Mouse (Mus musculus): ENCODE data around the gene Pcif1. TPM values are rescaled to one million over a fixed set of nuclear protein-coding genes. Genes with fewer than 3 reads are reported as not detected.

The Pcif1 gene
- polyA plus RNA-seq, 1 experiment from 2014 or later = 88.4 TPM

DNA sequence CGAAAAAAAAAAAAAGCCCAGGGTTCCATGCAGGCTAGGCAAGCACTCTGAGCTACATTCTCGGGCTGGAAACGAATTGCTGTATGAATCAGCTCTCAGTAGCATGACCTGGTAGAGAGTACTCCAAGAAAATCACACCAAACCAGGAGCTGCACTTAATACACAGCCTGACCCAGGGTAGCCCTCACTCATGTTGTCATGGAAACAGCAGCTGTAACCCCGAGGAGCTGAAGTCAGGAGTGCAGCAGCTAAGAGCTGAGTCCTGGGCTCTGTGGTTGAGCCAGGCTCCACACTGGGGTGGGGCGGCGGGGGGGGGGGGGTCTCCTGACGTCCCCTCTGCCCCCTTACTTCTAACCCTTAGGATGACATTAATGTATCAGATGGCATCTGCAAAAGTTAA is 42.9 kb downstream of the Pcif1 start:
- no peak for DNase-seq (ENCODE audit: low spot score)
- H3K36me3 ChIP-seq = peaks cover 28% of the 10 kb centered on the region
- no peak overlapping the region for H3K27ac ChIP-seq
- peaks cover 27% of the 10 kb centered on the region for H3K4me1 ChIP-seq (replicated peaks)
- no peaks in the 10 kb centered on the region for H3K9me3 ChIP-seq
- no peak overlapping the region for H3K4me3 ChIP-seq
- WGBS = 63% methylated on average over 7 of the region's 7 CpGs
- H3K27me3 ChIP-seq (ENCODE audit: insufficient read depth, poor library complexity, severe bottlenecking) = no peaks in the 10 kb centered on the region

DNA sequence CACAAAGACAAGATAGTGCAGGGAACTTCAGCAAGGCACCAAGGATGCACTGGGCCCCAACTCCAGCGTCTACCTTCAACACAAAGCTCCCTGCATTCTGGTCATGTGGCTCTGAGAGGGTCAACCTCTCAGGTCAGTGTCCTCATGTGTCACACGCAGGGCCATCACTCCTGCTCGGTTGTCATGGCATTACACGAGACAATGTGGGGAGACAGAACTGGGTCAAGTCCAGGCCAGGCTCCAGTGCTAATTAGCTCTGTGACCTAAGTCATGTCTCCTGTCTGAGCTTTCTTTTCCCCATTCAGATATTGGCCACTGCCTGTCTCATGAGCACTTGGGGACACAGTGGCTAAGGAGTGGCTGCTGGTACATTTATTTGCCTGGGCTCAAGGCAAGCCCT is 44.2 kb downstream of the Pcif1 start:
- Histone ChIP-seq H3K4me1 (replicated peaks) (peaks cover 24% of the 10 kb centered on the region), H3K9me3 (no peaks in the 10 kb centered on the region), H3K36me3 (peaks cover 25% of the 10 kb centered on the region), H3K27me3 (ENCODE audit: insufficient read depth, poor library complexity, severe bottlenecking) (no peaks in the 10 kb centered on the region), H3K4me3 (no peak overlapping the region), H3K27ac (no peak overlapping the region)
- DNase-seq (ENCODE audit: low spot score) = no peak
- 55% methylated on average over 4 of the region's 4 CpGs for WGBS

DNA sequence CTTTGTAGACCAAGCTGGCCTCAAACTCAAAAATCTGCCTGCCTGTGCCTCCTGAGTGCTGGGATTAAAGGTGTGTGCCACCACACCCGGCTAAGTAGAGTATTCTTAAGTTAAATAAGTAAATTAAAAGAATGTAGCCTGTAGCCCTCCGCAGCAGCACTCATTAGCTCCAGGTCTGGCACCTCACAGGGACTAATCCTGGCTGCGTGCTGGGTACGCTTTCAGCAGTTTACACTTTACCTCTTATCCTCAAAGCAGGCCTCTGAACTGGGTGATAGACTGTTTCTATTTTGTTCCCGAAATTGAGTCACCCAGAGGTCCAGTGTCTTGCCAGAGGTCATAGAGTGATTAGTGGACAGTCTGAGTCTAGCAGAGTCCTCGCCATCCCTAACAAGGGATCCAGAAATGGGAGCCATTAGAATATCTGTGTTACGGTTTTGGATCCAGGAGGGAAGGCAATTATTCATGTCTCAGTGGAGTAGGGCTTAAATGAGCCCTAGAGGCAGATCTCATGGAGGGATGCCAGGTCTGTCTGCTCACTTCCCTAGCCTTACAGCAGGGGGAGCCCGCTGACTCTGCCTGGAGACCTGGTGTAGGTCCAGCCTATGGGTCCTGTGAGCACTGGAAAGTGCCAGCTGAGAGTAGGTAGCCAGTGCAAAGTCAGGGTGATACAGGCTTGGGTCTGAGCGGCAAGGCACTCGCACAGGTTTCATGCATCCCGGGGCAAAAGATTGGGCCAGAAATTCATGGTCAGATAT is 45.2 kb downstream of the Pcif1 start:
- no peak overlapping the region for H3K4me3 ChIP-seq
- no peaks in the 10 kb centered on the region for H3K27me3 ChIP-seq (ENCODE audit: insufficient read depth, poor library complexity, severe bottlenecking)
- DNase-seq (ENCODE audit: low spot score) = peak; percentile 77
- 42% methylated on average over 11 of the region's 11 CpGs for WGBS
- H3K27ac ChIP-seq = no peak overlapping the region
- peaks cover 18% of the 10 kb centered on the region for H3K36me3 ChIP-seq
- H3K9me3 ChIP-seq = no peaks in the 10 kb centered on the region
- H3K4me1 ChIP-seq (replicated peaks) = peaks cover 24% of the 10 kb centered on the region

DNA sequence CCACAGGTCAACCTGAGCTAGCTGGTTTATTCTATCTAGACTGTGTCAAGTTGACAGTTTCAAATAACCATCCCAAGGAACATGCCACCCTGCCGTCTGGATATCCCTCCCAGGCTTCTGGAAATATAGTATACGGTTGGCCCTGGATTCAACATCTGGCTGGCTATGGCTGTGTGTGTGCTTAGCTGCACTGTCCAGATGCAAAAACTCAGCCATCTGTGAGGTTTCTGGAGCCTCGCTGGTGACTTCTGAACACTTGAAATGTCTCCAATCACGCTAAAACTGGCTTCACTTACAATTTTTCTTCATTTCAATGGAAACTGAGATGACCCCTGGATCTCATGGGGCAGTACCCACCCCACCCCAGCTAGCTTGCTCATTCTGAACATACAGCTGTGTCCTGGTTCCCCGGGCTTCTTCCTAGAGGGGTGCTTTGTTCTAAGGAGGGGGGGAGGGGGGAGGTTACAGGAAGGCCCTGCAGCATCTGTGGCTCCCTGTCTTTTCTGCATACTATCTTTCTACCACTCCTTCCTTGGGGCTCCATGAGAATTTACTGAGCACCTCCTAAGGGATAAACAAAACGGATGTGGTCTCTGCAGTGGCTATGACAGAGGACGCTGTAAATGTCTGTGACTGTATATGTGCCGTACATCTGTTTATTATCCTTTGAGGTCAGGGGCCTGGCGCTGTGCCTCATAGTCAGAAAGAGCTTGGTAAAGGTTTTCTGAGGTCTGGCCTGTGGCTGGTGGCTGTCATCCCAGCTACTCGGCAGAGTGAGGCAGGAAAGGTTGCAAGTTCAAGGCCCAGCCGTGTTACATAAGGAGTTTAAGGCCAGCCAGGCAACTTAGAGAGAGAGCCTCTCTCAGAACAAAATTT is 51.8 kb downstream of the Pcif1 start:
- no peaks in the 10 kb centered on the region for H3K36me3 ChIP-seq
- no peaks in the 10 kb centered on the region for H3K9me3 ChIP-seq
- no peak overlapping the region for H3K4me3 ChIP-seq
- DNase-seq (ENCODE audit: low spot score) = no peak
- 66% methylated on average over 11 of the region's 11 CpGs for WGBS
- peaks cover 12% of the 10 kb centered on the region for H3K4me1 ChIP-seq (replicated peaks)
- peaks cover 26% of the 10 kb centered on the region for H3K27me3 ChIP-seq (ENCODE audit: insufficient read depth, poor library complexity, severe bottlenecking)
- H3K27ac ChIP-seq = no peak overlapping the region

GRCm38 (mm10) chr2:164933534-164933933 is 54.4 kb downstream of the Pcif1 start:
- Histone ChIP-seq H3K36me3 (no peaks in the 10 kb centered on the region), H3K27me3 (ENCODE audit: insufficient read depth, poor library complexity, severe bottlenecking) (peaks cover 52% of the 10 kb centered on the region), H3K9me3 (no peaks in the 10 kb centered on the region), H3K4me1 (replicated peaks) (peaks cover 21% of the 10 kb centered on the region), H3K4me3 (no peak overlapping the region), H3K27ac (no peak overlapping the region)
- no peak for DNase-seq (ENCODE audit: low spot score)
- 49% methylated on average over 10 of the region's 10 CpGs for WGBS

GRCm38 (mm10) chr2:164935991-164936390 is 56.9 kb downstream of the Pcif1 start:
- peaks cover 40% of the 10 kb centered on the region for H3K4me1 ChIP-seq (replicated peaks)
- peaks cover 76% of the 10 kb centered on the region for H3K27me3 ChIP-seq (ENCODE audit: insufficient read depth, poor library complexity, severe bottlenecking)
- no peaks in the 10 kb centered on the region for H3K9me3 ChIP-seq
- no peaks in the 10 kb centered on the region for H3K36me3 ChIP-seq
- no peak overlapping the region for H3K27ac ChIP-seq
- WGBS = 79% methylated on average over 4 of the region's 4 CpGs
- no peak for DNase-seq (ENCODE audit: low spot score)
- no peak overlapping the region for H3K4me3 ChIP-seq

DNA sequence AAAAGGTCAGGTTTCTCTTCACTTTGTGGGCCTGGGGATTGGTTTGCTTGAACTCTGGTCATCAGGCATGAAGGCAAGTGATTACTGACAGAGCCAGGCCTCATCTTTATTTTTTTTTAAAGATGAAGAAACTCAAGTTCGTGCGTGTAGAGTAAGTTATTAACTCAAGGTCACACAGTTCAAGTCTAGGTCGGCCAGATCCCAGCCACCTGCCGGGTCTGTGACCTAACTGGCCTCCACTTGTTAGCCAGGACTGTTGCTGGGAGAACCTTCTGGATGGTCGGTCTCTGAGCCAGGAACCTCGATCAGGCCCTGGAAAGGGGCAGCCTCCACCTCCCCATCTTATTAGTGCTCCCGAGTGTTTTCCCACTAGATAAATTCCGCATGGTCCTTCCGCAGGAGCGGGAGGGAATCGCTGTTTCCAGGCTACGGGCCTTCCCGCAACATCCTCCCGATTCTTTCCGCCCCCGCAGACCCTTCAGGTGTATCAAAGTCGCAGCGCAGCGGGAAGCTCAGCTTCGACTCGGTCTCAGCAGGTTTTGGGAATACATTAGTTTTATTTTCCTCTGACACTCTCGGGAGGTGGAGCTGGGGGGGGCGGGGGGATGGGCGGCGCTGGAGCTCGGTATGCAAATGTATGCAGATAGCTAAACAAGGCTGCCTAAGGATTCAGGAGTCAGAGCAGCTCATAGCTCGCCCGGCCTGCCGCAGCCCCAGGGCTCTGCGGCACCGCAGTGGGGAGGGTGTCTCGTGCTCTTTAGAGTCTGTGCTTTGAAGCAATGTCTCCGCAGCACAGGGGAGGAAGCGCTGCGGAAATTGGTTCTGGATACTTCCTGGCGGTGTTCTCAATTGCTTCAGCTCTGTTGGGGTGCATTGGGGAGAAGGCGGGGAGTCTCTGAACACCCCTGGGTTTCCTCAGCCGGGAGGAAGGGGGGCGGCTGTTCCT is 59.3 kb downstream of the Pcif1 start:
- Histone ChIP-seq H3K27ac (0 out of 2 replicates have a peak overlapping the region, but pooled peaks have one; percentile 19), H3K36me3 (no peaks in the 10 kb centered on the region), H3K9me3 (no peaks in the 10 kb centered on the region), H3K4me1 (replicated peaks) (peaks cover 48% of the 10 kb centered on the region), H3K27me3 (ENCODE audit: insufficient read depth, poor library complexity, severe bottlenecking) (peaks cover 91% of the 10 kb centered on the region), H3K4me3 (peak overlapping the region; percentile 44)
- peak; percentile 47 for DNase-seq (ENCODE audit: low spot score)
- 2% methylated on average over 39 of the region's 39 CpGs for WGBS

DNA sequence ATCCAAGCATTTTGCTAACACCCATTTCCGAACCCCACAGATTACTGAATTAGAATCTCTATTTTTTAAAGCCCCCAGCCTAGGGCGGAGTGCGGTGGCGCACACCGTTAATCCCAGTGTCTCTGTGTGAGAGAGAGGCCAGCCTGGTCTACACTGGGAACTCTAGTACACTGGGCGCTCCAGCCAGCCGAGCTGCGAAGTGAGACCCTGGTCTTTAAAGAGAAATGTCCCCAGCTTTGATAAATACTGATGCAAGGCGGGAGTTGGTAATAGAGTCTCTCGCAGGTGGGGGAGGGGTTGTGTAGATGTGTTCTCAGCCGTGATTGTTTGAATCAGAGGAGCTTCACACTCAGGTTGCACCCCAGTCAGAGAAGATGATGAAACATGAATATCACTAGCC is 60.0 kb downstream of the Pcif1 start:
- H3K4me1 ChIP-seq (replicated peaks) = peaks cover 48% of the 10 kb centered on the region
- H3K36me3 ChIP-seq = no peaks in the 10 kb centered on the region
- no peak for DNase-seq (ENCODE audit: low spot score)
- peaks cover 94% of the 10 kb centered on the region for H3K27me3 ChIP-seq (ENCODE audit: insufficient read depth, poor library complexity, severe bottlenecking)
- 2% methylated on average over 11 of the region's 11 CpGs for WGBS
- H3K9me3 ChIP-seq = no peaks in the 10 kb centered on the region
- peak overlapping the region; percentile 44 for H3K4me3 ChIP-seq
- H3K27ac ChIP-seq = no peak overlapping the region; the same call in 1 of the 2 replicates

DNA sequence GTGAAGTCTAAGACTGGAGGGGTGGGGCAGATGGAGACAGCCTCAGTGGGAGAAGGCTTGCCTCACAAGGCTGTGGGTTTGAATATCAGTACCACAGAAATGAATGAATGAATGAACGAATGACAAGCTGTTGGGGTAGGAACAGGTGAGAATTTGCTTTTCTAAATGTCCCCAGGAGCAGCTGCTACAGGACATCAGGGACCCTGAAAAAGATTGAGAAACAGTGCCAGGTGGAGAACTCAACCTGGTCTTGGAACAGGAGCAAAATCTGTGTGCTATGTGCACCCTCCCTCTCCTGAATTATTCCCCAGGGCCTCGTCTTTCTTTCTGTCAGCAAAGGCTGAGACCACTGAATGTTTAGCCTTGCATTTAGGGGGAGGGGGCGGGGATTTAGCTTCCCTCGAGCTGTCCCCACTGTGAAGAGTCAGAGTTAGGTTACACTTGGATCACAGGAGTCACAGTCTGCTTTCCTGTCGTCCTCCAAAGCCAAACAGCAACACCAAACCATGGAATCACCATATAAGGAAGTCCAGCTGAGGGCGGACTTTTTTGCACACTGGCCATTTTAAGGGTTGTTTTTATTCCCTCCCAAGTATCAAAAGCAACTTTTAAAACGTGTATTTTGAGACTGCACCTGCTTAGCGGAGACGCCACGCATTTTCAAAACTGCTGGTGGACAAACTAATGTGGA is 61.2 kb downstream of the Pcif1 start, which contains the start of gene Mmp9:
Mmp9 (plus strand) TSS at position 641 of the 691 bp plus-strand sequence.
- Histone ChIP-seq H3K36me3 (no peaks in the 10 kb centered on the region), H3K27me3 (ENCODE audit: insufficient read depth, poor library complexity, severe bottlenecking) (peaks cover 83% of the 10 kb centered on the region), H3K4me3 (peak within 1 kb of the TSS; percentile 44; the same call in 1 of the 2 replicates), H3K9me3 (no peaks in the 10 kb centered on the region), H3K4me1 (replicated peaks) (peaks cover 48% of the 10 kb centered on the region), H3K27ac (no peak within 1 kb of the TSS)
- 20% methylated on average over 10 of the region's 10 CpGs for WGBS
- DNase-seq (ENCODE audit: low spot score) = no peak

DNA sequence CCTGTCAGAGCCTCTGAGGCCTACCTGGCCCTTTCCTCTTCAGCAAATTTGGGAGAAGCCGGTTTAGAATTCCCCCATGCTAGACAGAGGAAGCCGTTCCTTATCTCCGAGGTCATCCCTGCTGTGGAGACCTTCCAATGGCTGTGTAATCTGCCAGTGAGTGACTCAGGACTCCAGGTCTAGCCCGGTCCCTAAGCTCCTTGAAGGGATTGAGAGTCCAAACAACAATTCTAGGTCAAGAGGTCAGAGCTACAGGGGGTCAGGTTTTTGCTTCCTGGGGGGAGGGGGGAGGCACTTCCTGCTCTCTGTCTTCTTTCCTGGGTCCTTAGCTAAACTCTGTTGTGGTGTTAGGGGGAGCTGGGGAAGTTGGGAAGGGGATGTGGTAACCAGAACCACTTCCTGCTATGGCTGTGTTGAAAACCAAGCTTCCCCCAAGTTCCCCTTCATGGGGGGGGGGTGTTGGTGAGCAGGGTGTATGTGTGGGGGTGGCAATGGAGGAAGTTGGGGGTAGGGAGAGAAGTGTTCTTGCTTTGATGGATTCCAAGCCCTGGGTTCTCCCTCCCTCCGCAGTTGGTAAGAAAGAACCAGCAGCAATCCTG is 63.7 kb downstream of the Pcif1 start:
- no peak overlapping the region for H3K27ac ChIP-seq
- no peaks in the 10 kb centered on the region for H3K36me3 ChIP-seq
- H3K4me1 ChIP-seq (replicated peaks) = peaks cover 51% of the 10 kb centered on the region
- H3K27me3 ChIP-seq (ENCODE audit: insufficient read depth, poor library complexity, severe bottlenecking) = peaks cover 78% of the 10 kb centered on the region
- no peak overlapping the region for H3K4me3 ChIP-seq
- WGBS = 15% methylated on average over 5 of the region's 5 CpGs
- H3K9me3 ChIP-seq = no peaks in the 10 kb centered on the region
- DNase-seq (ENCODE audit: low spot score) = no peak

Measured in hindbrain, embryonic 10.5 days (tissue).